Mouse (Mus musculus): ENCODE data around the gene Ift46.

GRCm38 (mm10) chr9:44832356-44832755 is 64.6 kb downstream of the Ift46 start:
- TF ChIP-seq CTCF (IDR thresholded peaks at IDR 0.05; ENCODE audit: borderline replicate concordance, control insufficient read depth, extremely low read depth, insufficient read depth, low read length, poor library complexity) (no peak), POLR2A (IDR thresholded peaks at IDR 0.05; ENCODE audit: control insufficient read depth, extremely low read depth, insufficient read depth, low read length, poor library complexity) (no peak)
